Mouse (Mus musculus) cortical plate, adult 2 months (tissue): ENCODE measurements at regions not wholly inside any gene's neighbourhood (a gene's known extent, or its start where the extent isn't known, plus 50 kb on each side); places are given as distances from the start of the nearest gene placed in this dataset.
"Not testable (repeated sequence)": the region's sequence is repeated elsewhere in the genome, so short reads cannot be mapped to it uniquely, and the experiment has no call there.

Experiments
- H3K27ac ChIP-seq: fragments of 200-500 bp; 2 replicates; pipeline ENCODE4 v1.5.1; 2012; ENCODE audit warnings: low read length, control low read depth, inconsistent platforms; ENCODE audit not compliant: insufficient read depth
- H3K4me1 ChIP-seq: fragments of 200-500 bp; 2 replicates; pipeline ENCODE4 v1.6.1; 2011; ENCODE audit warnings: low read length; ENCODE audit not compliant: control insufficient read depth, insufficient read depth
- H3K4me3 ChIP-seq: fragments of 200-500 bp; 2 replicates; pipeline ENCODE4 v1.5.1; 2011; ENCODE audit warnings: mild to moderate bottlenecking, low read length, control low read depth; ENCODE audit not compliant: insufficient read depth
- CTCF ChIP-seq: fragments of 200-500 bp; IDR thresholded peaks from 2 replicates; pipeline ENCODE4 v1.5.1; 2011; ENCODE audit warnings: mild to moderate bottlenecking, control low read depth, low read length; ENCODE audit not compliant: insufficient read depth; ENCODE audit errors: extremely low read depth
- POLR2A ChIP-seq: fragments of 200-500 bp; IDR thresholded peaks from 2 replicates; pipeline ENCODE4 v1.6.1; 2011; ENCODE audit warnings: mild to moderate bottlenecking, low read length, control low read depth; ENCODE audit not compliant: insufficient read depth; ENCODE audit errors: extremely low read depth

GRCm38 (mm10) chr12:95466502-95467490 lies 225.2 kb upstream of the Flrt2 start:
- Histone ChIP-seq H3K4me3 (no peak overlapping the region), H3K4me1 (no peaks in the 10 kb centered on the region), H3K27ac (no peak overlapping the region)
- TF ChIP-seq CTCF = no peak
- TF ChIP-seq POLR2A = no peak

- TF ChIP-seq POLR2A (no peak), CTCF (no peak)
Observed at GRCm38 (mm10) chr12:95469897-95470296, 222.1 kb upstream of the Flrt2 start.

GRCm38 (mm10) chr12:95486502-95486901 lies 205.5 kb upstream of the Flrt2 start:
- Histone ChIP-seq H3K27ac (no peak overlapping the region), H3K4me3 (no peak overlapping the region), H3K4me1 (no peaks in the 10 kb centered on the region)
- no peak for TF ChIP-seq CTCF
- TF ChIP-seq POLR2A = no peak

More at GRCm38 (mm10) chr12:95469897-95470296, 222.1 kb upstream of the Flrt2 start:
- Histone ChIP-seq H3K4me1 (no peaks in the 10 kb centered on the region), H3K4me3 (no peak overlapping the region), H3K27ac (no peak overlapping the region)

GRCm38 (mm10) chr12:95488371-95488770 lies 203.7 kb upstream of the Flrt2 start:
- TF ChIP-seq POLR2A = no peak
- no peak for TF ChIP-seq CTCF
- no peak overlapping the region for H3K4me3 ChIP-seq
- H3K27ac ChIP-seq = no peak overlapping the region
- no peaks in the 10 kb centered on the region for H3K4me1 ChIP-seq

- TF ChIP-seq POLR2A (no peak), CTCF (no peak)
- no peaks in the 10 kb centered on the region for H3K4me1 ChIP-seq
- H3K27ac ChIP-seq = no peak overlapping the region
- no peak overlapping the region for H3K4me3 ChIP-seq
Observed at GRCm38 (mm10) chr12:95489374-95489773, 202.7 kb upstream of the Flrt2 start.

- TF ChIP-seq POLR2A (no peak), CTCF (no peak)
- H3K4me1 ChIP-seq = no peaks in the 10 kb centered on the region
- no peak overlapping the region for H3K4me3 ChIP-seq
- H3K27ac ChIP-seq = no peak overlapping the region
Observed at GRCm38 (mm10) chr12:95489848-95490247, 202.2 kb upstream of the Flrt2 start.

GRCm38 (mm10) chr12:95491806-95492436 lies 200.1 kb upstream of the Flrt2 start:
- H3K4me1 ChIP-seq, H3K4me3 ChIP-seq, H3K27ac ChIP-seq: not testable (repeated sequence)

GRCm38 (mm10) chr12:95501443-95501842 lies 190.6 kb upstream of the Flrt2 start:
- H3K4me3 ChIP-seq = no peak overlapping the region
- TF ChIP-seq CTCF = no peak
- TF ChIP-seq POLR2A = no peak
- no peak overlapping the region for H3K27ac ChIP-seq
- H3K4me1 ChIP-seq = no peaks in the 10 kb centered on the region

GRCm38 (mm10) chr12:95520008-95520407 lies 172.0 kb upstream of the Flrt2 start:
- Histone ChIP-seq H3K27ac (no peak overlapping the region), H3K4me3 (no peak overlapping the region), H3K4me1 (no peaks in the 10 kb centered on the region)
- no peak for TF ChIP-seq POLR2A
- TF ChIP-seq CTCF = no peak

- H3K4me1 ChIP-seq = no peaks in the 10 kb centered on the region
- TF ChIP-seq CTCF (no peak), POLR2A (no peak)
- no peak overlapping the region for H3K4me3 ChIP-seq
- H3K27ac ChIP-seq = no peak overlapping the region
Observed at GRCm38 (mm10) chr12:95522052-95522451, 170.0 kb upstream of the Flrt2 start.
